Mouse (Mus musculus) ES-E14 (cell line): ENCODE results near the gene Macrod2. TPM values are rescaled to one million over a fixed set of nuclear protein-coding genes. Genes with fewer than 3 reads are reported as not detected.

Experiments
- DNase-seq: peaks from one replicate; pipeline ENCODE4 v3.0.0-alpha.2; 2013; ENCODE audit warnings: low read depth, low spot score
- H3K27ac ChIP-seq: 2 replicates; pipeline ENCODE4 v1.5.1; 2012; ENCODE audit warnings: low read depth, mild to moderate bottlenecking, low read length, moderate library complexity, mixed read lengths; ENCODE audit not compliant: poor library complexity, insufficient read depth, severe bottlenecking
- H3K36me3 ChIP-seq: 2 replicates; pipeline ENCODE4 v1.6.1; 2012; ENCODE audit warnings: mild to moderate bottlenecking, low read length, moderate library complexity, mixed read lengths; ENCODE audit not compliant: control insufficient read depth, poor library complexity, insufficient read depth, severe bottlenecking
- H3K4me1 ChIP-seq, 2 experiments: fragments of 150-350 bp in 1 of 2; sonication (generic) in 1 of 2; 2 replicates each; pipeline ENCODE4 v1.6.1; 2012; ENCODE audit warnings: low read length in 2 of 2, mild to moderate bottlenecking in 1 of 2, mixed read lengths in 1 of 2; ENCODE audit not compliant: control insufficient read depth in 2 of 2, insufficient read depth in 2 of 2, poor library complexity in 1 of 2
- H3K4me3 ChIP-seq, 2 experiments: fragments of 150-350 bp in 1 of 2; sonication (generic) in 1 of 2; 2 replicates each; pipeline ENCODE4 v1.5.1; 2012; ENCODE audit warnings: low read length in 2 of 2, low read depth in 1 of 2, mild to moderate bottlenecking in 1 of 2, mixed read lengths in 1 of 2; ENCODE audit not compliant: insufficient read depth in 1 of 2, poor library complexity in 1 of 2, severe bottlenecking in 1 of 2
- H3K9ac ChIP-seq: 2 replicates; pipeline ENCODE4 v1.6.1; 2012; ENCODE audit warnings: low read depth, mild to moderate bottlenecking, low read length, mixed read lengths; ENCODE audit not compliant: poor library complexity, insufficient read depth, severe bottlenecking
- H3K9me3 ChIP-seq: fragments of 150-350 bp; sonication (generic); 2 replicates; pipeline ENCODE4 v1.6.1; 2012; ENCODE audit warnings: low read depth, mild to moderate bottlenecking, low read length; ENCODE audit not compliant: control insufficient read depth, insufficient read depth
- CHD2 ChIP-seq: IDR thresholded peaks from 2 replicates; pipeline ENCODE4 v1.6.1; 2014; ENCODE audit warnings: mild to moderate bottlenecking, low read depth, low read length, inconsistent platforms
- HCFC1 ChIP-seq: IDR thresholded peaks from 2 replicates; pipeline ENCODE4 v1.6.1; 2012; ENCODE audit warnings: low read length, inconsistent platforms, borderline replicate concordance; ENCODE audit not compliant: insufficient read depth
- MAFK ChIP-seq: IDR thresholded peaks from 2 replicates; pipeline ENCODE4 v1.6.1; 2014; ENCODE audit warnings: mild to moderate bottlenecking, low read depth, low read length, inconsistent platforms; ENCODE audit not compliant: insufficient read depth
- ZC3H11A ChIP-seq: IDR thresholded peaks from 2 replicates; pipeline ENCODE4 v1.6.1; 2012; ENCODE audit warnings: low read depth, mild to moderate bottlenecking, inconsistent platforms, low read length, borderline replicate concordance
- ZNF384 ChIP-seq: IDR thresholded peaks from 2 replicates; pipeline ENCODE4 v1.6.1; 2012; ENCODE audit warnings: low read depth, low read length, inconsistent platforms
- in situ Hi-C, 2 experiments: fragments of 600-800 bp; cut with MboI; formaldehyde crosslinking; loops; one replicate each; pipeline ENCODE4 v1.15.1; 2025; ENCODE audit warnings: low sequenced_read_pairs in 2 of 2, inconsistent platforms in 1 of 2; ENCODE audit not compliant: unreplicated experiment in 2 of 2
- total RNA-seq: library from RNA; depleted of rRNA; stranded (reverse); fragments of 300-350 nt; gene quantifications from 2 replicates; pipeline ENCODE4 v1.2.3, GENCODE M21; 2012

Gene Macrod2
- total RNA-seq, 1 experiment: 12.7 TPM

DNA sequence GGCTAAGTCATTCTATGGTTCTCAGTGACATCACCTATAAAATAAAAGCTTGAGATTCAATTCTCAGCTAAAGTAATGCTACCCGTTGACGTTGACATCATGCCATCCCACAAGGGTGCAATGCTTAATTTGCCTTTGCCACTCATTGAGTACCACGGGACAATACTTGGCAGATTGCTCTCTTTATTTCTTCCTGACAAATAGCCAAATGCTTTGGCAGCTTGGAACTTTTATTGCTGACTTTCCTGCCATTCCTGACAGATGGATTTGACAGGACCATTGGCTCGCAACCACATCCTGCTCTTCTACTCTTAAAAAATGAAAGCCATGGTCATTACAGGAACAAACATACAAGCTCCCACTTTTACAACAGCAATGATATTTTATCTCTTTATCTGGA is 1199.7 kb downstream of the Macrod2 start:
- H3K36me3 ChIP-seq: no peaks in the 10 kb centered on the region
- TF ChIP-seq HCFC1 (no peak), CHD2 (no peak), ZNF384 (no peak), ZC3H11A (no peak), MAFK (no peak)
- no peak overlapping the region for H3K27ac ChIP-seq
- H3K9ac ChIP-seq: no peak overlapping the region
- H3K9me3 ChIP-seq: no peaks in the 10 kb centered on the region
- no peaks in the 10 kb centered on the region for H3K4me1 ChIP-seq
- DNase-seq: no peak
- H3K4me3 ChIP-seq: no peak overlapping the region
- in situ Hi-C loops: no loop called here

DNA sequence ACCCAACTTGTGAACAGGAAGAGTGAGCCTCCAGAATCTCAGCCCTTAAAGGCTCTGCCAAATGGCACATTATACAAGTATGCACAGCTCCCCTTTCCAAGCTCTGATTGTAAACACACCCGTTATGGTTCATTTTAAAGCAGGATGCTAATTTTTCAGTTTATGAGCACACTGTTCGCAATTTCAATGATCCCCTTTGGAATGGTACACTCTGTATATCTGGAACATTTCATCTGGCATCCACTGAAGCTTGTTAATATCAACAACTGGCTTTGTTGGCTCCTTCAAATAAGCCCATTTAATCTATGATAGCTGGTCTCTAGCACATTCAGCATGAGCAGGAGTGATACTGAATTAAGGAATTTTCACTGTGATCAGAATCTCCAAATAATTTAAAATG is 1222.6 kb downstream of the Macrod2 start:
- DNase-seq: no peak
- Histone ChIP-seq H3K4me1 (no peaks in the 10 kb centered on the region), H3K9ac (no peak overlapping the region), H3K4me3 (no peak overlapping the region), H3K27ac (no peak overlapping the region), H3K9me3 (no peaks in the 10 kb centered on the region), H3K36me3 (no peaks in the 10 kb centered on the region)
- in situ Hi-C loops: no loop called here
- TF ChIP-seq MAFK: no peak

DNA sequence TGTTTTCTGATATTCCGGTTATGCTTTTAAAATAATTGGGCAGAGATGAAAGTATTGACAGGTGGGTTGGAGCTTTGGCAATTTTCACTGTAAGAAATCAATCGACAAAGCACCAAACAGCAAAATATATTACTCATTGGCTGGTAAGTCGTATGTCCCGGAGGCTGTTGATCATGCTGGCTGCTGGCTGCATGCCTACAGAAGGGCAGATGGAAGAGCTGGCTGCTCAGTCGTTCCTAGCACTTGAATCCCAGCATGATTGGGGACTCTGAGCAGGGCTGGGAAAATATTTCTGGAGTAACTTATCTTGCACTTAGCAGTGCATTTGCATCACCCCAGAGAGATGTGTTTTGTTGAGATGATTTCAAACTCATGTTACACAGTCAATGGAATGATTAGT is 1223.1 kb downstream of the Macrod2 start:
- Histone ChIP-seq H3K36me3 (no peaks in the 10 kb centered on the region), H3K4me1 (no peaks in the 10 kb centered on the region), H3K27ac (no peak overlapping the region), H3K9ac (no peak overlapping the region), H3K9me3 (no peaks in the 10 kb centered on the region), H3K4me3 (no peak overlapping the region)
- in situ Hi-C loops: no loop called here
- no peak for DNase-seq
- no peak for TF ChIP-seq HCFC1

DNA sequence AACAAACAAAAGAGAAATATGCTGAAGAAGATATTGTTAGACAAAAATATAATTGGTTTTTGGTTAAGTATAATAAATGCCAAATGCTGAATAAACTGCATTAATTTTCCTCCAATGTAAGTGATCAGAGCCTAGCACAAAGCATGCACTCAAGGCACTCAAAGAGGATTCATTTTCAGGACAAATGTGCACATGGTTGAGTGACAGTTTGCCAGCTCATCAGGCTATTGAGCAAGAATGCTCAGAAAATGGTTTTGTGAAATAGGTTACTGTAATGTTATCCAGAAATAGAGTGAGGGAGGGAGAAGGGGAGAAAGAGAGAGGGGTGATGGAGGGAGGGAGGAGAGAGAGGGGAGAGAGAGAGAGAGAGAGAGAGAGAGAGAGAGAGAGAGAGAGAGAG is 1268.9 kb downstream of the Macrod2 start:
- no peak for DNase-seq
- H3K9me3 ChIP-seq: no peaks in the 10 kb centered on the region
- no peaks in the 10 kb centered on the region for H3K36me3 ChIP-seq
- in situ Hi-C loops: no loop called here
- H3K4me1 ChIP-seq: no peaks in the 10 kb centered on the region
- no peak overlapping the region for H3K4me3 ChIP-seq
- TF ChIP-seq CHD2 (no peak), HCFC1 (no peak), ZC3H11A (no peak), ZNF384 (no peak), MAFK (no peak)
- H3K27ac ChIP-seq: no peak overlapping the region
- no peak overlapping the region for H3K9ac ChIP-seq

DNA sequence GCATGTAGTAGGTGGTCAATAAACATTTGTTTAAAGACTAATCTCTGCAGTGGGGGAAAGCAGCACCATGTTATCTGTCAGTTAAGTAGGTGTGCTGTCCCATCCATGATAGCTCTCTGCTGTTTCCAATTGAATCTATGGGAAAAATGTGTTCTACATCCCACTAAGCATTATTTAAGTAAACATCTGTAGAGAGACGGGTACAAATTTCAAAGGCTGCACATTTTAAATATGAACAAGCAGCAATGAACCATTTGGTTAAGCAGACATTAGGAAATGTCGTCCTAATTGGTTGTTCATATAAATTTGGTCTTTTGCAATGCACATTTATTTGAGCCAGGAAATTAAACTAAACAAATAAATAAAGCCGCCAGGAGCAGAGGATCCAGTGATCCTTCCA is 1277.7 kb downstream of the Macrod2 start:
- H3K9me3 ChIP-seq: no peaks in the 10 kb centered on the region
- TF ChIP-seq ZNF384: no peak
- H3K36me3 ChIP-seq: no peaks in the 10 kb centered on the region
- H3K9ac ChIP-seq: no peak overlapping the region
- H3K4me1 ChIP-seq: no peaks in the 10 kb centered on the region
- DNase-seq: no peak
- no peak overlapping the region for H3K27ac ChIP-seq
- in situ Hi-C loops: no loop called here
- no peak overlapping the region for H3K4me3 ChIP-seq
